In the genomic region with DNA sequence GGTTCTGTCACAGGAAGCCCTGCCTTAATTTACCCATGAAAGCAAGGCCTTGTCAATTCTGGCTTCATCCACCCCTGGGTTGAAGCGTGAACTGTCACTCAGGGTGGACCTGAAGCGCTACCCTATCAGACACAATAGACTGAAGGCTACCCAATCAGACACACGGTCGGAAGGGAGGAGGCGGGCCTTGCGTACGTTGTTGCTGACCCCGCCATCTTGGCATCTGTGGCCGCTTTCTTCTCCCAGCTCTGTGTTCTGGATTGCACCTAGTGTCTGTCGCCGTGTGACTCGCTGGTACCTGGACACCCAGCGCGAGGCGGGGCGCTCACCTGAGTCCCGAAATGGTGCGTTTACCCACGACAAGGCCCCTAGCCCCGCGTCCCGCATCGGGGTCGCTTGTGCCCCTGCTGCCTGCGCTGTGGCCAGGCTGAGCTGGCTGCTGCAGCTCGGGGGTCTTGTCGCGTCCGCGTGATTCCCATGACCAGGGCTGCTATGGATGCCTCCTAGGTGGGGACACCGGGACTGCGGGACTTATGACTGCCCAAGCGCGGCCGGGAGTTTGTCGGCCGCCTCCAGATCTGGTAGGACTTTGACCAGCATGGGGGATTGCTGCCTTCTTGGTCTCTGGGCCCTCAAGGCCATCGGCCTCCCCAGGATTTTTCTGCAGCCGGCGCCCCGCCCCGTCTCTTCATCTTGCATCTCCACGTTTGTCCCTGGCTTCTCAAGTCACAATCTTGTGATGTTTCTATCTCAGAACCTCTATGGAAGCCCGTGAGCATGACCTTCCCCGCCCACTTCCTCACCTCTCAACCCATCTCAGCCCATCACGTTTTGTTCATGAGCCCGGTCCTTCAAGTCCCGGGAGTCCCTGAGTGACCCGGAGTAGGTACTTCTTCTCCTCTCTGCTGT, we compare ENCODE assay signal across 1 mouse cellular context.
A peak's percentile ranks its signal among the peaks of the same experiment; 100 is the strongest.
TF ChIP-seq lines count a peak whose summit lies in the region.

Gene Zfp157, plus strand, starts transcription at position 183 of the 909 bp plus-strand sequence.

TF ChIP-seq in MEL, 35 proteins besides CTCF, POLR2A, EP300 and RAD21 (continued from another document):
- TF ChIP-seq POLR2AphosphoS2 (IDR thresholded peaks at IDR 0.05; ENCODE audit: low read length) (0 out of 2 replicates have a peak, but pooled peaks have one; percentile 55), BHLHE40 (IDR thresholded peaks at IDR 0.05; ENCODE audit: borderline replicate concordance, low read depth, low read length) (no peak), NELFE (IDR thresholded peaks at IDR 0.05; ENCODE audit: low read depth, low read length) (peak; percentile 80), GABPA (IDR thresholded peaks at IDR 0.05; ENCODE audit: low read depth, low read length) (no peak), E2F4 (IDR thresholded peaks at IDR 0.05; ENCODE audit: borderline replicate concordance, low read depth, low read length) (no peak), MYC (IDR thresholded peaks at IDR 0.05; ENCODE audit: low read depth, low read length) (peak; percentile 53; the same call in 1 of the 2 replicates), SIN3A (IDR thresholded peaks at IDR 0.05; ENCODE audit: low read length) (peak; percentile 51), KAT2A (conservative IDR thresholded peaks at IDR 0.05; ENCODE audit: low read depth, low read length) (no peak; the same call in 1 of the 2 replicates), TAL1 (IDR thresholded peaks at IDR 0.05; ENCODE audit: low read length) (no peak), MAX (IDR thresholded peaks at IDR 0.05; ENCODE audit: low read length) (no peak), ZKSCAN1 (IDR thresholded peaks at IDR 0.05; ENCODE audit: low read depth, low read length) (no peak), USF1 (IDR thresholded peaks at IDR 0.05; ENCODE audit: low read depth, low read length) (no peak), MAZ (IDR thresholded peaks at IDR 0.05; ENCODE audit: low read depth, low read length) (no peak), CHD1 (IDR thresholded peaks at IDR 0.05; ENCODE audit: low read depth, low read length) (no peak), MYB (IDR thresholded peaks at IDR 0.05; ENCODE audit: low read depth, low read length) (no peak), TCF12 (IDR thresholded peaks at IDR 0.05; ENCODE audit: low read depth, low read length) (no peak), ZC3H11A (IDR thresholded peaks at IDR 0.05; ENCODE audit: low read depth, low read length) (no peak)
